Mouse (Mus musculus): ENCODE measurements around the gene Ksr1.

The Ksr1 gene

GRCm38 (mm10) chr11:78973381-78974150 is 172.6 kb downstream of the Ksr1 start:
- DNase-seq, result no peak

DNA sequence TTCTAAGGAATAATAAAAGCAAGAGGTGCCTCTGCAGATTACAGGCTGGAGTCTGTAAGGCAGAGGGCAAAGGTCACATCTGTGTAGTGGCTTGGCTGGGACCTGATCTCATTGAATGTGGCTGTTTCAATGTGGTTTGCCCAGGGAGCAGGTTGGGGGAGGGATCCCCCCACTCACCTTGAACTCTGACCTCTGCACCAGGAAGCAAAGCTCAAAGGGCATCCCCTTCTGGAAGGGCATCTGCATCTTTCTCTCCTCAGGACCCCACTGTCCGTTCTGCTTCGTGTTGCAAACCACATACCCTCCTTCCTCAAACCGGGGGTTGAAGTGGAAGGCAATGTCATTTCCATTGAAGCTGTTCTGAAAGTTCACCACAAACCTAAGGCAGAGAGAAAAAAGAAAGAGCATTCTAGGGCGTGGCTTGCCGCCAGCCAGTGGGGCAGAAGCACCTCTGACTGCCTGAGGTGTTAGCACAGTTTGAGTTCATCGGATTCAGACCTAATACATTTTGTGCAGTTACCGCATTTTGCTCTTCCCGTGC is 173.3 kb downstream of the Ksr1 start:
- no peak for DNase-seq

DNA sequence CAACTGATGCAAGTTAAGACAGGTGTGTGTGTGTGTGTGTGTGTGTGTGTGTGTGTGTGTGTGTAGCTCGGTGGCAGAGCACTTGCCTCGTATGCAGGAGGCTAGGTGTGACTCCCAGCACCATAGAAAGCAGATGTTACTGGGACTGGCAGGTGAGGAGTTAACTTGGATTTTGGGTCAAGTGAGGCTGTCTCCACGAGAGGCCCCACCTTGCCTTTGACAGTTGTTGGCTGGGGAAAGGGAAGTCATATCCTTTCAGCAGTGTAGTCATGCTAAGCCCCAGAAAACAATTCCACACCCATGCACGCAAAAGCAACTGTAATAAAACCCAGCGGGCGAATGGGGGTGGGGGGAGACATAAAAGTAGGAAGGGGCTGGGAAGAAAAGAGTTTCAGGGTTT is 173.9 kb downstream of the Ksr1 start:
- no peak for DNase-seq

DNA sequence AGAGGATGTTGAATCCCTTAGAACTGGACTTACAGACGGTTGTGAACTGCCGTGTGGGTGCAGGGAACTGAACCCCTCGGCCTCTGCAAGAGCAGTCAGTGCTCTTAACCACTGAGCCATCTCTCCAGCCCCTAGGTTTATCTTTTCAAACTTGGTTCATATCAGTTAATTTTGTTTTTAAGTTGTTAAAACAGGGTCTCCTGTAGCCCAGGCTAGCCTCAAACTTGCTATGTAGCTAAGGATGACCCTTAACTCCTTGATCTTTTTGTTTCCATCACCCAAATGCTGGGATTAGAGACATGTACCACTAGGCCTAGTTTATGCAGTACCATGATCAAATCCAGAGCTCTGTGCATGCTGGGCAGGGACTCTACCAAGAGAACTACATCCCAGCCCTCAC is 174.5 kb downstream of the Ksr1 start:
- DNase-seq, result no peak

- DNase-seq, result no peak
Measured at GRCm38 (mm10) chr11:78971096-78971495, 175.1 kb downstream of the Ksr1 start.

GRCm38 (mm10) chr11:78968121-78968520 is 178.1 kb downstream of the Ksr1 start:
- DNase-seq, result no peak

DNA sequence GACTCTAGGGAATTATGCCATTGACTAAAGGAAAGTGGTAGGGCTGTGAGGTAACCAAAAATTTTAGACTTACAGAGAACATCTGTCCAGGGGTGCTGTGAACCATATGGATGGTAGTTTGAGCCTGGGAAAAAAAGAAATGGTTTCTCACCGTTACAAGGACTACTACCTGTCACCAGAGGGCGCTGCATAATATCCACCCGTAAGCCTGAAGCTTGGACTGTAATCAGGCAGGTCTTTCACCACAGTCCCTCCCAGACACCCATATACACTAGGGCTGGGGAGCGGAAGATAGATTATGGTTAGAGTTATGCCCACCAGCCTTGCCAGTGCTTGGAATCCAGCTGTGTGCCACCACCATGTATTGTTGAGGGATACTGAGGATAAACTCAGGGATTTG is 178.8 kb downstream of the Ksr1 start:
- DNase-seq, result peak; percentile 6

Measured in cerebellum, adult 8-10 months (tissue).